Mouse (Mus musculus): ENCODE measurements around the gene Parva.

GRCm38 (mm10) chr7:112399425-112400170, 27.7 kb upstream of the Parva start:
- TF ChIP-seq E2F4 (IDR thresholded peaks at IDR 0.05; ENCODE audit: insufficient read depth) (no peak), MYOG (IDR thresholded peaks at IDR 0.05; ENCODE audit: control insufficient read depth in 1 of 3, insufficient read depth in 1 of 3, insufficient read length in 2 of 3, low read depth in 2 of 3) (no peak)
